Mouse (Mus musculus) lung, adult 10 weeks (tissue): ENCODE measurements around the gene Clpx. TPM values are rescaled to one million over a fixed set of nuclear protein-coding genes. Genes with fewer than 3 reads are reported as not detected.

Experiments used
- polyA plus RNA-seq: library from polyadenylated mRNA; stranded (reverse); fragments of 350-450 nt; fragmentation: Illumina TruSeq; extraction: RNeasy Lipid Tissue Mini Kit (QIAGEN cat#74804); gene quantifications from one replicate; pipeline ENCODE4 v1.2.3, GENCODE M21; 2014; ENCODE audit warnings: low read depth, low replicate concordance; ENCODE audit not compliant: insufficient read depth

The Clpx gene
- polyA plus RNA-seq = 20.5 TPM

DNA sequence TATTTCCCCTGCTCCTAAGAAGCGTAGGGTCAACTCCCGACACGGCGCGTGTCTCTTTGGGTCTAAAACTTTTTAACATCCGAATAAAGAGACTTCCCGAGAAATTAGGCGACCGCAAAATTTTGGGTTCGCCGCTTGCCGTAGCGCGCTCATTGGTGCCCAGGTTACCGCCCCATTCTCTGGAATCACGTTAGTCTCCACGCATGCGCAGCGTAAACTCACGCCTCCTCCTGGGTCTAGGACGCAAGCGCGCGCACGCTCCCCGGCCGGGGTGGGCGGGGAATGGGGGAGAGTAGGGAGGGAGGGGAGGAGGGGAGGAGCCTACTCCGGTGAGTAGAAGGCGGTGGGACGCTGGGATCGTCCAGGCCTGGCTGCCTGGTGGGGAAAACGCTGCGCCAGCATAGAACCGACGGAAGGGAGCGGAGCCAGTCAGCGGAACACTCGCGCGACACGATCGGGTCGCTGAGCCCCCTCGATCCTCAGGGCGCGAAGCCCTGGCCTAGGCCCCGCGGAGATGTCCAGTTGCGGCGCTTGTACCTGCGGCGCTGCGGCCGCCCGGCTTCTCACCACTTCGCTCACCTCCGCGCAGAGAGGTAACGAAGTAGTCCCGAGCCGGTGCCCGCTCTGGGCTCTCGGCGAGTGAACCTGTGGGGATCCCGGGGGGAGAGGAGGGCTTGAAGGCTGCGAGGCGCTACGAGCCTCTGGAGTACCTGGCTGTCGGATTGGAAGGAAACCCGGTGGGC, at the start of gene Clpx:
Clpx (plus strand) TSS at position 288 of the 743 bp plus-strand sequence.

DNA sequence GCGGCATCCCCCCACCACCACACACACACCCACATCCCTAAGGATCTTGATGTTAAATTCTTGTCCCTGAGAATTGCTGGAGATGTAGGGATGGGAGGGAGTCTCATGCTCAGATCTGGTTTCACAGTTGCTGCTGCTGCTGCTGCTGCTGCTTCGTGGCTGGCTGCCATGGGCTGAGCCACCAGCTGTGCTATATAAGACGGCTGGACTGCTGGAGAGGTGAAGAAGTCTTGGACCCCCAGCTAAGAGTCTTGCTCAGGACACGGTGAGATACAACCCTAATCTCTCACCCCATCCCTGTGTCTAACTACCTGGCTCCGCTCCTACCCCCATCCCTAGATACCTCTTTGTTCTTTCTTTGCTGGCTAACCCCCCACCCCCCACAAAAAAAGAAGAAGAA, 29.1 kb upstream of the Clpx start, which contains the start of gene Cilp:
Cilp (plus strand) TSS at position 222 of the 400 bp plus-strand sequence.

DNA sequence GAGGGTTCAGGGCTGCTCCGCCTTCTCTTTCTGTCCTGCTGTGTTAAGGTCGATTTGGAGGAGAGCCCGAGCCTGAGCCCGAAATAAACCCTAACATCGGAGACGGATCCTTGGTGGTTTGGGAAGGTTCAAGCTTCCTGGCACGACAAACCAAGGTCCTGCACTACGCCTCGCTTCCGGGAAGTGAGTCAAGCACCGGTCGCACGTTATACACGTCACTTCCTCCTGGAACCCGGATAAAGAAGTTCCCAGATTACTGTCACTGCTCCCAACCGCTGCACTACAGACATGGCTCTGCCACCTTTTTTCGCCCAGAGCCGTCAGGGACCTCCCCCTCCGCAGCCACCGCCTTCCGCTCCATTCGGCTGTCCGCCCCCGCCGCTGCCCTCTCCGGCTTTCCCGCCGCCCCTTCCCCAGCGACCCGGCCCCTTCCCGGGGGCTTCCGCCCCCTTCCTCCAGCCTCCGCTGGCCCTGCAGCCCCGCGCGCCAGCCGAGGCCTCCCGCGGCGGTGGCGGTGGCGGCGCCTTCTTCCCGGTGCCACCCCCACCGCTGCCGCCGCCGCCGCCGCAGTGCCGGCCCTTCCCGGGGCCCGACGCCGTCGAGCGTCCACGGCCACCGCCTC, 51.9 kb downstream of the Clpx start, which contains the start of gene Pdcd7:
Pdcd7 (plus strand) TSS at position 251 of the 622 bp plus-strand sequence.

DNA sequence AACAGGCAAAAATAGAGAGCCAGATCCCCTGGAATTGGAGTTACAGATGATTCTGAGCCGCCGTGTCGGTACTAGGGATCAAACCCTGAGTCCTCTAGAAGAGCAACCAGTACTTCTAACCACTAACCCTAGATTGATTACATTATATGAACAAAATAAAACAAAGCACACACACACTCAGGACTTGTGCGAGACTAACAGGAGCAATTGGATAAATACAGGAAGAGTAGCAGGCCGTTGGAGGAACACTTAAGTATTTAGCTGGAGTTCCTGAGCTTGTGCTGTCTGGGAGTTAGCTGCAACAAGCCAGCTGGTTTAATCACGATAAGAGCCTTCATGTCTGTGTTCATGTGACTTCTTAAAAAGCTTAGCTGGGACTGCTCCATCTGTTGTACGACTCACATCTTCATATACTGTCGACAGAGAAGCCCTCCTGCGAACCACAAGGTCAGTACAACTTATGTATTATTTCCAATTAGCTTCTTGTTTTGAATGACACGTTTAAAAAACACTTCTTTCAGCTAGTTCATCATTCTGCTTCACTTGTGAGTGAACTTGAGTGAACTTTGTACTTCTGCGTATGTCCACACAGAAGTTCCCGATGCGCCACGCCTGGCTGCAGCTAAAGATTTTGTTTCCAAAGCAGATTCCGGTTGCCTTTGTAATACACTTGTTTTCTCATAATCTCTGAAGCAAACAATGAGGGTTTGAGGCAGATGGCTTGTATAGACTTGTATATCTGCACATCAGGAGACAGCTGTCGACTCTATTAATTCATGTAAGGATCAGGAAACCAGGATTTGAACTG, 66.8 kb downstream of the Clpx start, which contains the start of gene Ubap1l:
Ubap1l (plus strand) TSS at position 401 of the 808 bp plus-strand sequence.

Other genes starting within 250 kb of the Clpx start
- gene Igdcc4, start 192.8 kb upstream of the Clpx start, polyA plus RNA-seq = 0.63 TPM
- not detected for gene Igdcc3, start 153.1 kb upstream of the Clpx start, polyA plus RNA-seq
- gene Parp16, start 98.9 kb upstream of the Clpx start, polyA plus RNA-seq = 3.9 TPM
- 1.4 TPM for gene Cilp, start 29.1 kb upstream of the Clpx start, polyA plus RNA-seq
- 9.4 TPM for gene Pdcd7, start 51.8 kb downstream of the Clpx start, polyA plus RNA-seq
- gene Ubap1l, start 66.8 kb downstream of the Clpx start, polyA plus RNA-seq = not detected
- gene Kbtbd13, start 97.4 kb downstream of the Clpx start, polyA plus RNA-seq = 0.69 TPM
- 39.8 TPM for gene Rasl12, start 104.2 kb downstream of the Clpx start, polyA plus RNA-seq
- gene Slc51b, start 128.7 kb downstream of the Clpx start, polyA plus RNA-seq = not detected
- gene Mtfmt, start 141.5 kb downstream of the Clpx start, polyA plus RNA-seq = 5.8 TPM
- 40.1 TPM for gene Spg21, start 166.7 kb downstream of the Clpx start, polyA plus RNA-seq
- gene Ankdd1a, start 225.9 kb downstream of the Clpx start, polyA plus RNA-seq = not detected